Mouse (Mus musculus) midbrain, postnatal 0 days (tissue): Measurements from ENCODE around the gene Efemp2. TPM values are rescaled to one million over a fixed set of nuclear protein-coding genes. Genes with fewer than 3 reads are reported as not detected.

Experiments
- ATAC-seq: fragments of 200-750 bp; cut with Nextera tagmentation; 2 replicates; pipeline ENCODE4 v1.8.0; 2017; ENCODE audit warnings: moderate number of reproducible peaks, mild to moderate bottlenecking, moderate TSS enrichment, moderate library complexity; ENCODE audit not compliant: low FRiP score
- DNase-seq: peaks from one replicate; pipeline ENCODE4 v3.0.0-alpha.2; 2015; ENCODE audit warnings: low spot score
- H3K27ac ChIP-seq: fragments of 300-500 bp; sonication (generic); 2 replicates; pipeline ENCODE4 v1.5.1; 2014; ENCODE audit warnings: low read depth, mild to moderate bottlenecking, low read length, mixed read lengths
- H3K27me3 ChIP-seq: fragments of 300-500 bp; sonication (generic); 2 replicates; pipeline ENCODE4 v1.6.1; 2014; ENCODE audit warnings: low read length, control low read depth, mixed read lengths; ENCODE audit not compliant: insufficient read depth
- H3K36me3 ChIP-seq: fragments of 300-500 bp; sonication (generic); 2 replicates; pipeline ENCODE4 v1.6.1; 2014; ENCODE audit warnings: low read length, control low read depth, mixed read lengths; ENCODE audit not compliant: insufficient read depth
- H3K4me1 ChIP-seq: fragments of 300-500 bp; sonication (generic); 2 replicates; pipeline ENCODE4 v1.6.1; 2014; ENCODE audit warnings: mild to moderate bottlenecking, control low read depth, antibody characterized with exemption, low read length, mixed read lengths; ENCODE audit not compliant: insufficient read depth
- H3K4me2 ChIP-seq: fragments of 300-500 bp; sonication (generic); 2 replicates; pipeline ENCODE4 v1.6.1; 2014; ENCODE audit warnings: low read depth, mild to moderate bottlenecking, low read length, mixed read lengths; ENCODE audit not compliant: poor library complexity, severe bottlenecking
- H3K4me3 ChIP-seq: fragments of 300-500 bp; sonication (generic); 2 replicates; pipeline ENCODE4 v1.5.1; 2014; ENCODE audit warnings: low read depth, mild to moderate bottlenecking, low read length, moderate library complexity
- H3K9ac ChIP-seq: fragments of 300-500 bp; sonication (generic); replicated peaks from 2 replicates; pipeline ENCODE4 v1.6.1; 2014; ENCODE audit warnings: mild to moderate bottlenecking, low read length, moderate library complexity, mixed read lengths; ENCODE audit not compliant: poor library complexity, severe bottlenecking
- H3K9me3 ChIP-seq: fragments of 300-500 bp; sonication (generic); 2 replicates; pipeline ENCODE4 v1.6.1; 2016; ENCODE audit warnings: low read length, control low read depth
- CTCF ChIP-seq: IDR thresholded peaks from 2 replicates; pipeline ENCODE4 v1.5.1; 2016; ENCODE audit warnings: antibody characterized with exemption, mild to moderate bottlenecking
- WGBS: fragments of 180-500 bp; shearing (Covaris S2); extraction: QIAGEN DNeasy Blood & Tissue Kit; methylation state at CpG from one replicate; pipeline ENCODE4 v1.1.7; 2014; 5-methylcytosine and 5-hydroxymethylcytosine counted together
- polyA plus RNA-seq: library from polyadenylated mRNA; unstranded; fragments of >200 nt; fragmentation: Nextera tagmentation; extraction: Ambion mirVana; gene quantifications from 2 replicates; pipeline ENCODE4 v1.2.1, GENCODE M21; 2015
- total RNA-seq: library from RNA; depleted of rRNA; stranded (reverse); fragments of >200 nt; gene quantifications from 2 replicates; pipeline ENCODE4 v1.2.3, GENCODE M21; 2014

Efemp2 gene
- total and polyA plus RNA-seq, 2 experiments from 2014 or later, result 32.9 to 35.2 TPM

DNA sequence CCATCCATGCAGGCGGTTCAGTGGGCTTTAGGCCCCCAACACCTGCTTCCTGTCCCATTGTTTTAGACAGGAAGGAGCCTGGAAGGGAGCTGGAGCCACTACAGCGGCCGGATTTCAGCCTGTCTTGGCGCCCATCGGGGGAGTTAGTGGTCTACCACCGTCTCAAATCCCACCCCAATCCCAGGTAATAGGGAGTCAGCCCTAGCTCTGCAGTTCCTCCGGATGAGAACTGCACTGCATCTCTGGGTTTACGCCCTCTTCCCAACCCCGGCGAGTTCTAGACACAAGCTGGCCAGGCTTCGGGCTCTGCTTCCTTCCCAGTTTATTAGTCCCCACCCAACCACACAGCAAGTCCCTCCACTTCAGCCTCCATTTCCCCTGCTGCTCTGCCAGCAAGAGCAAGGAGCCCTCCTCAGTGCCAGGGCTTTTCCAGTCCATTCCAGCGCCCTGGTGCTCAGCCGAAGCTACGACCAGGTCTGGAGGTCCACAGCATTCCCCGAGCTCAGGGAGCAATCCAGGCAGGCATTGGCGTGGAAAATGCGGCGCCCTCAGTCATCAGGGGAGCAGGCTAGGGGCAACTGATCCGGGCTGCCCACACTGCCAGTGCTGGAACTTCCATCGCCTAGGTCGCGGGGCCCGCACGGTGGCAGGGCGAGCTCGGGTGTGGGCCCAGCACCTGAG, 17.4 kb upstream of the Efemp2 start:
- DNase-seq (no peak), ATAC-seq (0 out of 2 replicates have a peak, but pooled peaks have one; percentile 1)
- Histone ChIP-seq H3K27me3 (no peaks in the 10 kb centered on the region), H3K4me1 (peaks cover 16% of the 10 kb centered on the region), H3K9me3 (no peaks in the 10 kb centered on the region), H3K4me3 (peak overlapping the region; percentile 80), H3K9ac (peak overlapping the region; percentile 91), H3K36me3 (0 out of 2 replicates have a peak, but pooled peaks cover 4% of the 10 kb centered on the region), H3K4me2 (peak overlapping the region; percentile 92), H3K27ac (peak overlapping the region; percentile 98)
- WGBS, result 4% methylated on average over 26 of the region's 26 CpGs
- no peak for TF ChIP-seq CTCF

DNA sequence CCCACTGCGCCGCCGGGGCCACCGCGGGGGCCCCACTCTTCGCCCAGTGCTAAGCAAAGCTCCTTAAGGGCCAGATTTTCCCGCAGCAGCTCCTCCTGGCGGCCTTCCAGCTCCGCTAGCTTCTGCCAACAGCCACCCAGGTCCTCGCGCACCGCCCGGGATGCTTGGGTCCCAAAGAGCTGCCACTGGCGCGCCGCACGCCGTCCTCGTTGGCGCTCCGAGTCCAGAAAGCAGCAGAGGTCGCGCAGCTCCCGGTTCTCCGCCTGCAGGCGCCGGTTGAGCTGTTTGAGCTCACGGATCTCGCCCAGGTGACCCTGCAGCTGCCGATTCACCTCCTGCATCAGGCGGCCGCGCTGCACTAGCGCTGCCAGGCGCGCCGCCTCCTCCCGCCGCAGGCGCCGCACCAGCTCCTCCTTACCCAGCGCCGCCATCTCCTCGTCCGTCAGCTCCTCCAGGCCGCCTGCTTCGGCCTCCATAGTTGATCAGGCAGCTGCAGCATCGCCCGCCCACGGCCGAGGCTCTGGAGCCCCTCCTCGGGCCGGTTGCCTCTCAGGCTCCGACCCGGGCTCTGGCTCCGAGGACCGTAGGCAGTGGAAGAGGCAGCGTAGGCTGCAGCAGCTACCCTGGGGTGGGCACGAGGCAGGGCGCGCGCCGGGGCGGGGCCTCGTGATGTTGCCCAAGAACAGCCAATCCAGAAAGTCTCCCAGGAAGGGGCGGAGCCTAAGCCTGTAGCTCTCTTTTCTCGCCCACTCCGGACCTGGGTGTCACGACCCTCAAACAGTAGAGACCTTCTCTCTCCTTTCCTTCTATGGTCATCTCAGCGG, 16.6 kb upstream of the Efemp2 start:
- peak overlapping the region; percentile 80 for H3K4me3 ChIP-seq
- H3K27me3 ChIP-seq, result no peaks in the 10 kb centered on the region
- DNase-seq (peak; percentile 97), ATAC-seq (peak; percentile 89)
- no peaks in the 10 kb centered on the region for H3K9me3 ChIP-seq
- 0 out of 2 replicates have a peak, but pooled peaks cover 4% of the 10 kb centered on the region for H3K36me3 ChIP-seq
- under 1% methylated on average over 66 of the region's 70 CpGs for WGBS
- peak; percentile 40 for TF ChIP-seq CTCF
- H3K4me1 ChIP-seq, result peaks cover 18% of the 10 kb centered on the region
- peak overlapping the region; percentile 92 for H3K4me2 ChIP-seq
- H3K27ac ChIP-seq, result peak overlapping the region; percentile 98
- H3K9ac ChIP-seq, result peak overlapping the region; percentile 91

DNA sequence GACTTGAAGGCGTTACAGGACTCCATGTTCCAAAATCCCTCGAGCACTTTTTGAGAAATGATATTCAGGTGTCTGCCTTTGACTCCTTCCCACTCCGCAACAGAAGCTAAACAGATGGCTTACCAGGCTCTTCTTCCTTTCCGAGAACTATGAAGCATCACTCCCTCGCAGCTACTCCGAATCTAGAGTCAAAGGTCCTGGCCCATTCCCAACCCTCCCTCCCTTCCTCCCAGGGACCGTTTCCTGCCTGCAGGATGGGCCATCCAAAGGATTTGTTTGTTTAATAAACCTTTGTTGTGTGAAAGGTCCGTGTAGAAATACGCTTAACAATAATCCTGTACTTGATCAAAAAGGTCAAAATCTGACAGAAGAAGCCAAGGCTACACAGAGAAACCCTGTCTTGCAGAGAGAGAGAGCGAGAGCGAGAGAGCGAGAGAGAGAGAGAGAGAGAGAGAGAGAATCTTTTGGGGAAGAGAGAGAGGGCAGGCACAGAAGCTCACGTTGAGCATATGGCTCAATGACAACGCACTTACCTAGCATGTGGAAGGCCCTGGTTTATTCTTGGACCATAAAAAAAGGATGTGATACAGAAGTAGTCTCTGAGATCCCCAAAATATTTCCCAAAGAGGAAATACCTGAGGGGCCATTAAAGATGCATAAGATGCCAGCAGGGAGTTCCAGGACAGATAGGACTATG, 15.9 kb upstream of the Efemp2 start, which contains the start of gene Ccdc85b:
Gene Ccdc85b (minus strand): TSS at position 149 of the 697 bp plus-strand sequence.
- 13% methylated on average over 14 of the region's 14 CpGs for WGBS

DNA sequence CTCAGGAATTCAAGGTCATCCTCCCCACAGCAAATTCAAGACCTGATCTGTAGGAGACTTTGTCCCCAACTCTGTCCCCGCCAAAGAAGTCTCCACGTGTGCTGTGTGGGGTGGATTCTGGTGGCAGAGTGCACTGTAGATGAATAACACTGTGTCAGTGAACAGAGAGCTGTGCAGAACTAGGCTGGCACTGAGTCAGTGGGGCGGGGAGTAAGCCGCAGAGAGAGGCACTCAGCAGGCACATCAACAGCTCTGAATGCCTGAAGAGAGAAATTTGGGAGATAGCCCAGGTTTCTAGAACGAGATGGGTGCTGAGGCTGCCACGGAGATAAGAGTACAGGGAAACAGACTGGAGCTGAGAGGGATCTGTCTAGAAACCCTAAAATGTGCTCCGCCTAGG, 14.7 kb upstream of the Efemp2 start:
- no peak overlapping the region for H3K4me2 ChIP-seq
- no peak for DNase-seq
- WGBS, result 68% methylated on average over 7 of the region's 7 CpGs
- peaks cover 17% of the 10 kb centered on the region for H3K36me3 ChIP-seq
- H3K4me1 ChIP-seq, result peaks cover 18% of the 10 kb centered on the region
- H3K9ac ChIP-seq, result no peak overlapping the region
- H3K9me3 ChIP-seq, result no peaks in the 10 kb centered on the region
- H3K27ac ChIP-seq, result no peak overlapping the region
- TF ChIP-seq CTCF, result no peak
- H3K4me3 ChIP-seq, result no peak overlapping the region
- H3K27me3 ChIP-seq, result no peaks in the 10 kb centered on the region
- no peak for ATAC-seq

More for the DNA sequence above, 15.9 kb upstream of the Efemp2 start, which contains the start of gene Ccdc85b:
- Histone ChIP-seq H3K9me3 (no peaks in the 10 kb centered on the region), H3K36me3 (peaks cover 10% of the 10 kb centered on the region; the same call in 1 of the 2 replicates), H3K27ac (peak within 1 kb of the TSS; percentile 98), H3K27me3 (no peaks in the 10 kb centered on the region), H3K4me2 (peak within 1 kb of the TSS; percentile 92), H3K9ac (peak within 1 kb of the TSS; percentile 91), H3K4me3 (peak within 1 kb of the TSS; percentile 80), H3K4me1 (peaks cover 18% of the 10 kb centered on the region)
- TF ChIP-seq CTCF, result no peak
- ATAC-seq (no peak), DNase-seq (no peak)

DNA sequence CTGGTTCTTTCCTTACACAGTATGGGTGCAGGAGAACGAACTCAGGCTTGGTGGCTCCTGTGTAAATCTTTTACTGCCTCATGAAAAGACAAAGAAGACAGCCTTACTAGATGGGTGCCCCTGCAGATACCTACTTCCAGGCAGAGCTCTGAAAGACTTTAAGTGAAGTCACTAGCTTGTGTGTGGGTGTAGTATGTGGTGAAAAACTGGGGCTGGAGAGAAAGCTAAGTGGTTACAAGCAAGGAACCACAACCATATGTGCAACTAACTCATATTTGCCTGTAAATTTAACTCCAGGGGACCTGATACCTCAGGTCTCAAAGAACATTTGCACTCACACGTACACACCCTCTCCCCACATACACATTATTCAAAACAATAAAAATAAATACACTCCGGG, 13.9 kb upstream of the Efemp2 start:
- Histone ChIP-seq H3K27me3 (no peaks in the 10 kb centered on the region), H3K9me3 (no peaks in the 10 kb centered on the region), H3K4me1 (peaks cover 18% of the 10 kb centered on the region), H3K4me3 (peak overlapping the region; percentile 74), H3K4me2 (peak overlapping the region; percentile 94), H3K9ac (peak overlapping the region; percentile 77), H3K27ac (peak overlapping the region; percentile 76), H3K36me3 (peaks cover 12% of the 10 kb centered on the region)
- ATAC-seq (no peak), DNase-seq (no peak)
- TF ChIP-seq CTCF, result no peak
- WGBS, result 30% methylated on average over 3 of the region's 3 CpGs
